Mouse (Mus musculus): Measurements from ENCODE around the gene Myoz1. TPM values are rescaled to one million over a fixed set of nuclear protein-coding genes. Genes with fewer than 3 reads are reported as not detected.

Gene Myoz1
- polyA plus RNA-seq, 1 experiment from 2014 or later = 5.6 TPM

GRCm38 (mm10) chr14:20681742-20682141 lies 25.4 kb upstream of the Myoz1 start:
- Histone ChIP-seq H3K36me3 (ENCODE audit: control insufficient read depth, insufficient read depth) (peaks cover 79% of the 10 kb centered on the region), H3K9ac (ENCODE audit: low read depth, low read length) (no peak overlapping the region), H3K27ac (ENCODE audit: low read length) (no peak overlapping the region), H3K4me2 (ENCODE audit: low read depth, low read length) (no peak overlapping the region), H3K27me3 (ENCODE audit: control insufficient read depth, insufficient read depth, low read depth, low read length) (no peaks in the 10 kb centered on the region), H3K4me1 (ENCODE audit: control insufficient read depth, low read depth, low read length) (no peaks in the 10 kb centered on the region), H3K9me3 (replicated peaks; ENCODE audit: control insufficient read depth, low read length) (no peaks in the 10 kb centered on the region), H3K4me3 (ENCODE audit: low read depth, low read length) (no peak overlapping the region)
- ATAC-seq (ENCODE audit: low read depth) = no peak
- whole genome bisulfite sequencing (ENCODE audit: insufficient replicate concordance) = 65% methylated on average over 2 of the region's 2 CpGs

GRCm38 (mm10) chr14:20677906-20678305 lies 21.6 kb upstream of the Myoz1 start:
- H3K9ac ChIP-seq (ENCODE audit: low read depth, low read length) = no peak overlapping the region
- H3K4me1 ChIP-seq (ENCODE audit: control insufficient read depth, low read depth, low read length) = peaks cover 11% of the 10 kb centered on the region
- no peak overlapping the region for H3K4me3 ChIP-seq (ENCODE audit: low read depth, low read length)
- ATAC-seq (ENCODE audit: low read depth) = no peak
- H3K27me3 ChIP-seq (ENCODE audit: control insufficient read depth, insufficient read depth, low read depth, low read length) = no peaks in the 10 kb centered on the region
- H3K36me3 ChIP-seq (ENCODE audit: control insufficient read depth, insufficient read depth) = peaks cover 53% of the 10 kb centered on the region
- no peak overlapping the region for H3K4me2 ChIP-seq (ENCODE audit: low read depth, low read length)
- peak overlapping the region; percentile 15; the same call in 1 of the 2 replicates for H3K27ac ChIP-seq (ENCODE audit: low read length)
- 71% methylated on average over 4 of the region's 4 CpGs for WGBS (ENCODE audit: insufficient replicate concordance)
- no peaks in the 10 kb centered on the region for H3K9me3 ChIP-seq (replicated peaks; ENCODE audit: control insufficient read depth, low read length)

- Histone ChIP-seq H3K9ac (ENCODE audit: low read depth, low read length) (peak within 1 kb of the TSS; percentile 91), H3K9me3 (replicated peaks; ENCODE audit: control insufficient read depth, low read length) (no peaks in the 10 kb centered on the region), H3K4me3 (ENCODE audit: low read depth, low read length) (peak within 1 kb of the TSS; percentile 97), H3K4me1 (ENCODE audit: control insufficient read depth, low read depth, low read length) (peaks cover 11% of the 10 kb centered on the region), H3K36me3 (ENCODE audit: control insufficient read depth, insufficient read depth) (peaks cover 22% of the 10 kb centered on the region), H3K27me3 (ENCODE audit: control insufficient read depth, insufficient read depth, low read depth, low read length) (peaks cover 2% of the 10 kb centered on the region; the same call in 1 of the 2 replicates), H3K4me2 (ENCODE audit: low read depth, low read length) (peak within 1 kb of the TSS; percentile 73), H3K27ac (ENCODE audit: low read length) (peak within 1 kb of the TSS; percentile 94)
- WGBS (ENCODE audit: insufficient replicate concordance) = under 1% methylated on average over 43 of the region's 43 CpGs
- ATAC-seq (ENCODE audit: low read depth) = peak; percentile 97
Observed at GRCm38 (mm10) chr14:20674064-20674833, 17.9 kb upstream of the Myoz1 start, which contains the start of gene Sec24c. Gene Sec24c, plus strand, starts transcription at chr14:20674308.

GRCm38 (mm10) chr14:20673735-20674063 lies 17.4 kb upstream of the Myoz1 start:
- peaks cover 6% of the 10 kb centered on the region for H3K27me3 ChIP-seq (ENCODE audit: control insufficient read depth, insufficient read depth, low read depth, low read length)
- 6% methylated on average over 13 of the region's 13 CpGs for WGBS (ENCODE audit: insufficient replicate concordance)
- H3K9me3 ChIP-seq (replicated peaks; ENCODE audit: control insufficient read depth, low read length) = no peaks in the 10 kb centered on the region
- H3K4me1 ChIP-seq (ENCODE audit: control insufficient read depth, low read depth, low read length) = peaks cover 11% of the 10 kb centered on the region
- peak; percentile 67 for ATAC-seq (ENCODE audit: low read depth)
- H3K9ac ChIP-seq (ENCODE audit: low read depth, low read length) = peak overlapping the region; percentile 17
- H3K27ac ChIP-seq (ENCODE audit: low read length) = peak overlapping the region; percentile 47
- peak overlapping the region; percentile 73 for H3K4me2 ChIP-seq (ENCODE audit: low read depth, low read length)
- H3K4me3 ChIP-seq (ENCODE audit: low read depth, low read length) = peak overlapping the region; percentile 97
- H3K36me3 ChIP-seq (ENCODE audit: control insufficient read depth, insufficient read depth) = peaks cover 19% of the 10 kb centered on the region

GRCm38 (mm10) chr14:20672990-20673389 lies 16.6 kb upstream of the Myoz1 start:
- H3K9me3 ChIP-seq (replicated peaks; ENCODE audit: control insufficient read depth, low read length) = no peaks in the 10 kb centered on the region
- H3K27ac ChIP-seq (ENCODE audit: low read length) = peak overlapping the region; percentile 70
- H3K4me1 ChIP-seq (ENCODE audit: control insufficient read depth, low read depth, low read length) = peaks cover 11% of the 10 kb centered on the region
- 81% methylated on average over 2 of the region's 2 CpGs for WGBS (ENCODE audit: insufficient replicate concordance)
- H3K9ac ChIP-seq (ENCODE audit: low read depth, low read length) = no peak overlapping the region
- H3K36me3 ChIP-seq (ENCODE audit: control insufficient read depth, insufficient read depth) = peaks cover 16% of the 10 kb centered on the region
- peaks cover 8% of the 10 kb centered on the region for H3K27me3 ChIP-seq (ENCODE audit: control insufficient read depth, insufficient read depth, low read depth, low read length)
- ATAC-seq (ENCODE audit: low read depth) = no peak
- 0 out of 2 replicates have a peak overlapping the region, but pooled peaks have one; percentile 73 for H3K4me2 ChIP-seq (ENCODE audit: low read depth, low read length)
- no peak overlapping the region for H3K4me3 ChIP-seq (ENCODE audit: low read depth, low read length)

GRCm38 (mm10) chr14:20668154-20668810 lies 11.9 kb upstream of the Myoz1 start, which contains the start of gene Synpo2l:
Gene Synpo2l, minus strand, starts transcription at chr14:20668354.
- Histone ChIP-seq H3K4me1 (ENCODE audit: control insufficient read depth, low read depth, low read length) (no peaks in the 10 kb centered on the region; the same call in 1 of the 2 replicates), H3K4me3 (ENCODE audit: low read depth, low read length) (no peak within 1 kb of the TSS), H3K27me3 (ENCODE audit: control insufficient read depth, insufficient read depth, low read depth, low read length) (peaks cover 26% of the 10 kb centered on the region), H3K36me3 (ENCODE audit: control insufficient read depth, insufficient read depth) (no peaks in the 10 kb centered on the region), H3K9ac (ENCODE audit: low read depth, low read length) (no peak within 1 kb of the TSS), H3K9me3 (replicated peaks; ENCODE audit: control insufficient read depth, low read length) (no peaks in the 10 kb centered on the region), H3K4me2 (ENCODE audit: low read depth, low read length) (no peak within 1 kb of the TSS), H3K27ac (ENCODE audit: low read length) (no peak within 1 kb of the TSS)
- WGBS (ENCODE audit: insufficient replicate concordance) = 60% methylated on average over 8 of the region's 8 CpGs
- ATAC-seq (ENCODE audit: low read depth) = 0 out of 2 replicates have a peak, but pooled peaks have one; percentile 19

- no peak overlapping the region for H3K4me2 ChIP-seq (ENCODE audit: low read depth, low read length)
- H3K36me3 ChIP-seq (ENCODE audit: control insufficient read depth, insufficient read depth) = no peaks in the 10 kb centered on the region
- H3K9ac ChIP-seq (ENCODE audit: low read depth, low read length) = no peak overlapping the region
- no peak overlapping the region for H3K4me3 ChIP-seq (ENCODE audit: low read depth, low read length)
- ATAC-seq (ENCODE audit: low read depth) = no peak
- no peak overlapping the region for H3K27ac ChIP-seq (ENCODE audit: low read length)
- H3K4me1 ChIP-seq (ENCODE audit: control insufficient read depth, low read depth, low read length) = no peaks in the 10 kb centered on the region
- WGBS (ENCODE audit: insufficient replicate concordance) = 53% methylated on average over 1 of the region's 1 CpGs
- peaks cover 34% of the 10 kb centered on the region for H3K27me3 ChIP-seq (ENCODE audit: control insufficient read depth, insufficient read depth, low read depth, low read length)
- no peaks in the 10 kb centered on the region for H3K9me3 ChIP-seq (replicated peaks; ENCODE audit: control insufficient read depth, low read length)
Observed at GRCm38 (mm10) chr14:20667469-20667868, 11.1 kb upstream of the Myoz1 start.

- Histone ChIP-seq H3K9me3 (replicated peaks; ENCODE audit: control insufficient read depth, low read length) (no peaks in the 10 kb centered on the region), H3K4me3 (ENCODE audit: low read depth, low read length) (no peak overlapping the region), H3K4me2 (ENCODE audit: low read depth, low read length) (no peak overlapping the region), H3K36me3 (ENCODE audit: control insufficient read depth, insufficient read depth) (no peaks in the 10 kb centered on the region), H3K27ac (ENCODE audit: low read length) (no peak overlapping the region), H3K4me1 (ENCODE audit: control insufficient read depth, low read depth, low read length) (peaks cover 12% of the 10 kb centered on the region), H3K27me3 (ENCODE audit: control insufficient read depth, insufficient read depth, low read depth, low read length) (peaks cover 47% of the 10 kb centered on the region), H3K9ac (ENCODE audit: low read depth, low read length) (no peak overlapping the region)
- no peak for ATAC-seq (ENCODE audit: low read depth)
- 30% methylated on average over 3 of the region's 3 CpGs for WGBS (ENCODE audit: insufficient replicate concordance)
Observed at GRCm38 (mm10) chr14:20664436-20664835, 8.1 kb upstream of the Myoz1 start.

GRCm38 (mm10) chr14:20663601-20664000 lies 7.3 kb upstream of the Myoz1 start:
- Histone ChIP-seq H3K27me3 (ENCODE audit: control insufficient read depth, insufficient read depth, low read depth, low read length) (peaks cover 41% of the 10 kb centered on the region), H3K9ac (ENCODE audit: low read depth, low read length) (no peak overlapping the region)
- 51% methylated on average over 2 of the region's 2 CpGs for WGBS (ENCODE audit: insufficient replicate concordance)

More at GRCm38 (mm10) chr14:20663601-20664000, 7.3 kb upstream of the Myoz1 start:
- ATAC-seq (ENCODE audit: low read depth) = no peak
- no peaks in the 10 kb centered on the region for H3K9me3 ChIP-seq (replicated peaks; ENCODE audit: control insufficient read depth, low read length)
- peaks cover 12% of the 10 kb centered on the region for H3K4me1 ChIP-seq (ENCODE audit: control insufficient read depth, low read depth, low read length)
- H3K27ac ChIP-seq (ENCODE audit: low read length) = no peak overlapping the region
- no peaks in the 10 kb centered on the region for H3K36me3 ChIP-seq (ENCODE audit: control insufficient read depth, insufficient read depth)
- no peak overlapping the region for H3K4me3 ChIP-seq (ENCODE audit: low read depth, low read length)
- no peak overlapping the region for H3K4me2 ChIP-seq (ENCODE audit: low read depth, low read length)

Measured in liver, embryonic 16.5 days (tissue).